Mouse (Mus musculus) liver, adult 2 months (tissue): Measurements from ENCODE around the gene Rfx2.

Experiments
- CTCF ChIP-seq: fragments of 200-500 bp; IDR thresholded peaks from 2 replicates; pipeline ENCODE4 v1.5.1; 2011; ENCODE audit warnings: low read depth, low read length, control low read depth
- POLR2A ChIP-seq: fragments of 200-500 bp; IDR thresholded peaks from 2 replicates; pipeline ENCODE4 v1.6.1; 2011; ENCODE audit warnings: low read length, control low read depth; ENCODE audit not compliant: insufficient read depth; ENCODE audit errors: extremely low read depth

DNA sequence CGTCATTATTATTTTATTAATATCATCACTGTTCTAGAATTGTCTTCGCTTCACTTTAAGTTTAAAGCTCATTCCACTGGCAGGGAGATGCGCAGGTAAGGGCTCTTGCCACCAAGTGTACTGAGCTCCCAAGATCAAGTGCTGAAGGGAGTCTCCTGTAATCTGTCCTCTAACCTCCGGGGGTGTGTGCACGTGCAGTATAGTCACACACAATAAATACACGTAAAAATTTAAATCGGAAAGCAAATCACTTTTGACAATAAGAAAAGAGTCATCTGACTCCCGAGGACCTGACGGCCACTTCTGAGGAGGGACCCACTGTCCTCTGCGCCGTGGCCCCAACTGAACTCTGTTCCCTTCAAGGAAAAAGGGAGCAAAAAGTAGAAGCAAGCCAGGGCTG, 1.6 kb downstream of the Rfx2 start:
- no peak for TF ChIP-seq CTCF
- no peak for TF ChIP-seq POLR2A
